Mouse (Mus musculus): ENCODE measurements around the gene Gm28374. TPM values are rescaled to one million over a fixed set of nuclear protein-coding genes. Genes with fewer than 3 reads are reported as not detected.

Gm28374 gene
- total and polyA plus RNA-seq, 3 experiments, result 0.40 TPM; not detected in 2

DNA sequence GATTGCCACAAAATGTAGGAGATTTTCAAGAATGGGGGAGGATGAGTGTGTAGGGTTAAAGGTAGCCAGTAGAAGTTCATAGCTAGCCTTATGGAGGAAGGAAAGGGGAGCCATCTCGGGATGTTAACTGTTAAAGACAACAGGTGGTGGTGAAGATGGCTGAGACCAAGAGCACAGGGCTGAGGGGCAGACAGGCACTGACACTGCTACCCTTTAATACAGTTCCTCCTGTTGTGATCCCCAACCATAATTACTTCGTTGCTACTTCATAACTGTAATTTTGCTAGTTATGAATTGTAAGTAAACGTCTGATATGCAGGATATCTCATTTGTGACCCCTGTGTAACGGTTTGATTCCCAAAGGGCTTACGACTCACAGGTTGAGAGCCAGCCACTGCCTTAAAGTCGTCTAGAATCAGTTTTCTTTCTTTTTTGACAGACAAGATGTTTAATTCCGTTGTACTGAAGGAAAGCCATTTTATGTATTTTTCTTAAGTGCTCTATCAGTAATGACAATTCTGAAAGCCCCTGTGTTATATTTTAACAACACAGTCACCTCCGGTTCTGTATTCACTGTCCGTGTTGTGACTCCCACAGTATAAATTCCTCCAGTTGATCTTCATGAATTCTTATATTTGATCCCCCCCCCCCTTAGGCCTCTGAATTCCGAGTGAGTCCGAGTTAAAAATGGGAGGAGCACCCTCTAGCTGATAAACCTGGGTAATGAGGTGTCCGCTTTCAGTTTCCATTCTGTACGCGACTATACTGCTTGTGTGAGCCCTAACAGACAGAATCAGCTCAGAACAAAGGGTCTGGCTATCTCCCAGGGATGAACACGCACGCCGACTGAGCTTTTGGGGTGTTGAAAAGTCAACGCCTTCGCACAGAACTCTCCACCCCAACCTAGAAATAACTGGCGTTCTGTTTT is 36.4 kb downstream of the Gm28374 start:
- in situ Hi-C loops (cut with MboI; ENCODE audit: low pct_ligation_motif_present, low pct_unique_long_range_greater_than_20kb, low sequenced_read_pairs) (no loop called here), dilution Hi-C loops (cut with MboI; ENCODE audit: extremely low pct_ligation_motif_present, extremely low pct_unique_long_range_greater_than_20kb, low sequenced_read_pairs) (no loop called here)
- Histone ChIP-seq H3K27me3 (replicated peaks) (no peaks in the 10 kb centered on the region), H3K79me2 (replicated peaks; ENCODE audit: control insufficient read depth, extremely low read depth, insufficient read depth, poor library complexity, severe bottlenecking) (peaks cover 36% of the 10 kb centered on the region), H3K4me2 (ENCODE audit: insufficient read depth, low read depth, poor library complexity, severe bottlenecking) (peak overlapping the region; percentile 59), H3K36me3 (replicated peaks in 1 of 2; ENCODE audit: control insufficient read depth in 1 of 2, insufficient read depth in 1 of 2, low read length in 1 of 2) (peaks cover 23 to 26% of the 10 kb centered on the region in 2 experiments), H3K4me3 (replicated peaks in 1 of 3; ENCODE audit: low read depth in 2 of 3, low read length in 2 of 3, poor library complexity in 1 of 3) (peak overlapping the region; percentile 82 to 99 (median 98)), H3K9me3 (replicated peaks; ENCODE audit: low read length) (no peaks in the 10 kb centered on the region), H3K9ac (ENCODE audit: insufficient read depth, low read depth) (peak overlapping the region; percentile 97), H3K4me1 (ENCODE audit: control insufficient read depth in 1 of 2, insufficient read depth in 2 of 2) (peaks cover 29 to 52% of the 10 kb centered on the region in 2 experiments), H3K27ac (ENCODE audit: insufficient read depth, low read depth) (peak overlapping the region; percentile 99)
- peak; percentile 65 for DNase-seq (ENCODE audit: extremely low read depth)
- TF ChIP-seq USF2 (conservative IDR thresholded peaks at IDR 0.05; ENCODE audit: low read depth, low read length) (no peak), MAFK (IDR thresholded peaks at IDR 0.05; ENCODE audit: insufficient replicate concordance, low read length) (no peak), JUND (conservative IDR thresholded peaks at IDR 0.05; ENCODE audit: low read depth, low read length) (no peak), EP300 (IDR thresholded peaks at IDR 0.05; ENCODE audit: low read length) (no peak), IRF4 (IDR thresholded peaks at IDR 0.05; ENCODE audit: low read depth, low read length) (peak; percentile 53; the same call in 1 of the 2 replicates), ZKSCAN1 (IDR thresholded peaks at IDR 0.05; ENCODE audit: borderline replicate concordance, low read depth, low read length) (no peak), GABPA (IDR thresholded peaks at IDR 0.05; ENCODE audit: insufficient replicate concordance, low read depth, low read length) (no peak), ZC3H11A (IDR thresholded peaks at IDR 0.05; ENCODE audit: low read depth, low read length) (no peak), KAT2A (IDR thresholded peaks at IDR 0.05; ENCODE audit: insufficient replicate concordance, low read length) (no peak), MYC (IDR thresholded peaks at IDR 0.05; ENCODE audit: low read depth, low read length) (no peak), ELF1 (IDR thresholded peaks at IDR 0.05; ENCODE audit: low read depth, low read length) (no peak), TBP (conservative IDR thresholded peaks at IDR 0.05; ENCODE audit: low read depth, low read length) (peak; percentile 57), MXI1 (IDR thresholded peaks at IDR 0.05; ENCODE audit: low read depth, low read length) (no peak), BHLHE40 (IDR thresholded peaks at IDR 0.05; ENCODE audit: low read depth, low read length) (no peak), MEF2A (IDR thresholded peaks at IDR 0.05; ENCODE audit: borderline replicate concordance, low read depth, low read length) (no peak), CTCF (conservative IDR thresholded peaks at IDR 0.05 in 1 of 2, IDR thresholded peaks at IDR 0.05 in 1 of 2; ENCODE audit: low read depth in 2 of 2, low read length in 2 of 2) (peak in 1 of 2 experiments; percentile 34; a peak in 2 of 4 replicates), SMC3 (IDR thresholded peaks at IDR 0.05; ENCODE audit: low read depth, low read length) (no peak), MAZ (IDR thresholded peaks at IDR 0.05; ENCODE audit: low read depth, low read length) (no peak), ZNF384 (IDR thresholded peaks at IDR 0.05; ENCODE audit: low read depth, low read length) (no peak)

Data from CH12.LX (cell line).